Mouse (Mus musculus): ENCODE data around the gene Ecm1. TPM values are rescaled to one million over a fixed set of nuclear protein-coding genes. Genes with fewer than 3 reads are reported as not detected.

Gene Ecm1
- polyA plus RNA-seq, 1 experiment, result 9.9 TPM

GRCm38 (mm10) chr3:95725863-95726262, 13.5 kb downstream of the Ecm1 start:
- no peaks in the 10 kb centered on the region for H3K36me3 ChIP-seq (ENCODE audit: control insufficient read depth, insufficient read depth, low read length, poor library complexity, severe bottlenecking)
- H3K27ac ChIP-seq (ENCODE audit: insufficient read depth, low read length), result no peak overlapping the region
- no peak overlapping the region for H3K9ac ChIP-seq (ENCODE audit: low read depth, poor library complexity, severe bottlenecking)
- no peaks in the 10 kb centered on the region for H3K4me1 ChIP-seq (ENCODE audit: control insufficient read depth, insufficient read depth, low read length)
- no peaks in the 10 kb centered on the region for H3K27me3 ChIP-seq (ENCODE audit: control insufficient read depth, insufficient read depth, low read length, poor library complexity, severe bottlenecking)
- H3K9me3 ChIP-seq (replicated peaks; ENCODE audit: control insufficient read depth, insufficient read depth, low read length, poor library complexity, severe bottlenecking), result no peaks in the 10 kb centered on the region
- TF ChIP-seq CTCF (IDR thresholded peaks at IDR 0.05; ENCODE audit: low read depth, low read length) (no peak), POLR2A (IDR thresholded peaks at IDR 0.05; ENCODE audit: insufficient read depth, low read length) (no peak), EP300 (IDR thresholded peaks at IDR 0.05; ENCODE audit: insufficient read depth, low read depth, low read length) (no peak)
- H3K4me3 ChIP-seq (ENCODE audit: low read depth, low read length), result no peak overlapping the region

DNA sequence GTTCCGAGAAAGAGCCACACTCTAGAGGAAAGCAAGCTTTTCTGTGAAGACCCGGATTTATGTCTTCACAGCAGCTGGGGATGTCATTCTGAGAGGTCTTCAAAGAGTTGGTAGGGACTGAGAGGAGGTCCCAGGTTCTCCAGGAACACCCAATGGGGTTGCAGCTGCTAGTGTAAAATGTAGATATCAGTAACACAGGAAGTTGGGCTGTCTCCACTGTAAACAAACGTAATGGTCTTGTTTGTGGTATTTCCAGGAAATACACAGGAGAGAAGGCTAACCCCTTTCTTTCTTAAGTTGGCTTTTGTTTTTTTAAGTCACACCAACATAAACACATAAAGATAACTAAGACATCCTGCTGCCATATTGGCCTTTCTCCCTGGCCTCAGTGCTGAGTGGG, 17.0 kb downstream of the Ecm1 start:
- TF ChIP-seq EP300 (IDR thresholded peaks at IDR 0.05; ENCODE audit: insufficient read depth, low read depth, low read length), result no peak
- no peak for TF ChIP-seq POLR2A (IDR thresholded peaks at IDR 0.05; ENCODE audit: insufficient read depth, low read length)
- no peak for TF ChIP-seq CTCF (IDR thresholded peaks at IDR 0.05; ENCODE audit: low read depth, low read length)
- Histone ChIP-seq H3K36me3 (ENCODE audit: control insufficient read depth, insufficient read depth, low read length, poor library complexity, severe bottlenecking) (no peaks in the 10 kb centered on the region), H3K9ac (ENCODE audit: low read depth, poor library complexity, severe bottlenecking) (no peak overlapping the region), H3K4me3 (ENCODE audit: low read depth, low read length) (no peak overlapping the region), H3K27me3 (ENCODE audit: control insufficient read depth, insufficient read depth, low read length, poor library complexity, severe bottlenecking) (no peaks in the 10 kb centered on the region), H3K4me1 (ENCODE audit: control insufficient read depth, insufficient read depth, low read length) (no peaks in the 10 kb centered on the region), H3K27ac (ENCODE audit: insufficient read depth, low read length) (no peak overlapping the region), H3K9me3 (replicated peaks; ENCODE audit: control insufficient read depth, insufficient read depth, low read length, poor library complexity, severe bottlenecking) (no peaks in the 10 kb centered on the region)

DNA sequence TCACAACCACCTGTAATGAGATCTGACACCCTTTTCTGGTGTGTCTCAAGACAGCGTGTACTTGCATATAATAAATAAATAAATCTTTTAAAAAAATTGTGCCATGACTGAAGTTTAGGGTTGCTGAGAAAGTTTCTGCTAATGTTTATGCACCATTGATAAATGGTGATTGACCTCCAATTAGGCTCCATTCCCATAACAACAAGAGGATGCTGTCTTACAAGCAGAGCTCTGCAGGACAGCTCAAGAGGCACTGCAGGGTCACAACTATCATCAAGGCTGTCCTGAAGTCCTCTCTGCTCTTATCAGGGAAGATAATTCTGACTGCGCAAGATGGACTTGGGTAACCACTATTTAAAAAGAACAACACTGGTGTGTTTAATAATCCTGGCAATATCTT, 21.2 kb downstream of the Ecm1 start:
- H3K4me3 ChIP-seq (ENCODE audit: low read depth, low read length), result no peak overlapping the region
- no peak for TF ChIP-seq POLR2A (IDR thresholded peaks at IDR 0.05; ENCODE audit: insufficient read depth, low read length)
- no peak overlapping the region for H3K27ac ChIP-seq (ENCODE audit: insufficient read depth, low read length)
- H3K9ac ChIP-seq (ENCODE audit: low read depth, poor library complexity, severe bottlenecking), result no peak overlapping the region
- no peaks in the 10 kb centered on the region for H3K27me3 ChIP-seq (ENCODE audit: control insufficient read depth, insufficient read depth, low read length, poor library complexity, severe bottlenecking)
- H3K4me1 ChIP-seq (ENCODE audit: control insufficient read depth, insufficient read depth, low read length), result no peaks in the 10 kb centered on the region
- H3K36me3 ChIP-seq (ENCODE audit: control insufficient read depth, insufficient read depth, low read length, poor library complexity, severe bottlenecking), result no peaks in the 10 kb centered on the region
- H3K9me3 ChIP-seq (replicated peaks; ENCODE audit: control insufficient read depth, insufficient read depth, low read length, poor library complexity, severe bottlenecking), result peaks cover 2% of the 10 kb centered on the region; the same call in 1 of the 2 replicates

DNA sequence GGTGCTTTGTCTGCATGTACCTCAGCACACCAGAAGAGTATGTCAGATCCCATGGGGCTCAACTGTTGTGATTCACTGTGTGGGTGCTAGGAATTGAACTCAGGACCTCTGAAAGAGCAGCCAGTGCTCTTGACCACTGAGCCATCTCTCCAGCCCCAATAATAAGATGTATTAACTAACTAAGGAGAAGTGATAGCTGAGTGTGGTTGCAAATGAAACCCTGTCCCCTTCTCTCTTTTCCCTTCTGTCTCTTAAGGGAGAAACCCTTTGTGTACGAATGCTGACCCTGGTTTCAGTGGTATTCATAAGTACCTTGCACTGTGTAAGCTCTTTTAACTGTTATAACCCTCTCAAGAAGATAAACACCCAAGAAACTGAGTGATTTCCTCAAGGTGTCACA, 23.3 kb downstream of the Ecm1 start:
- H3K9me3 ChIP-seq (replicated peaks; ENCODE audit: control insufficient read depth, insufficient read depth, low read length, poor library complexity, severe bottlenecking), result peaks cover 3% of the 10 kb centered on the region; the same call in 1 of the 2 replicates
- H3K4me1 ChIP-seq (ENCODE audit: control insufficient read depth, insufficient read depth, low read length), result no peaks in the 10 kb centered on the region
- TF ChIP-seq POLR2A (IDR thresholded peaks at IDR 0.05; ENCODE audit: insufficient read depth, low read length), result no peak
- TF ChIP-seq EP300 (IDR thresholded peaks at IDR 0.05; ENCODE audit: insufficient read depth, low read depth, low read length), result no peak
- no peak for TF ChIP-seq CTCF (IDR thresholded peaks at IDR 0.05; ENCODE audit: low read depth, low read length)
- no peak overlapping the region for H3K4me3 ChIP-seq (ENCODE audit: low read depth, low read length)
- H3K36me3 ChIP-seq (ENCODE audit: control insufficient read depth, insufficient read depth, low read length, poor library complexity, severe bottlenecking), result no peaks in the 10 kb centered on the region
- no peaks in the 10 kb centered on the region for H3K27me3 ChIP-seq (ENCODE audit: control insufficient read depth, insufficient read depth, low read length, poor library complexity, severe bottlenecking)
- no peak overlapping the region for H3K9ac ChIP-seq (ENCODE audit: low read depth, poor library complexity, severe bottlenecking)
- H3K27ac ChIP-seq (ENCODE audit: insufficient read depth, low read length), result no peak overlapping the region

- H3K4me3 ChIP-seq (ENCODE audit: low read depth, low read length), result no peak overlapping the region
- TF ChIP-seq EP300 (IDR thresholded peaks at IDR 0.05; ENCODE audit: insufficient read depth, low read depth, low read length) (no peak), CTCF (IDR thresholded peaks at IDR 0.05; ENCODE audit: low read depth, low read length) (no peak), POLR2A (IDR thresholded peaks at IDR 0.05; ENCODE audit: insufficient read depth, low read length) (no peak)
- no peaks in the 10 kb centered on the region for H3K27me3 ChIP-seq (ENCODE audit: control insufficient read depth, insufficient read depth, low read length, poor library complexity, severe bottlenecking)
- no peaks in the 10 kb centered on the region for H3K36me3 ChIP-seq (ENCODE audit: control insufficient read depth, insufficient read depth, low read length, poor library complexity, severe bottlenecking)
- peaks cover 5% of the 10 kb centered on the region; the same call in 1 of the 2 replicates for H3K9me3 ChIP-seq (replicated peaks; ENCODE audit: control insufficient read depth, insufficient read depth, low read length, poor library complexity, severe bottlenecking)
- H3K9ac ChIP-seq (ENCODE audit: low read depth, poor library complexity, severe bottlenecking), result no peak overlapping the region
- H3K27ac ChIP-seq (ENCODE audit: insufficient read depth, low read length), result no peak overlapping the region
- H3K4me1 ChIP-seq (ENCODE audit: control insufficient read depth, insufficient read depth, low read length), result no peaks in the 10 kb centered on the region
Measured at GRCm38 (mm10) chr3:95709967-95710366, 29.4 kb downstream of the Ecm1 start.

- TF ChIP-seq POLR2A (IDR thresholded peaks at IDR 0.05; ENCODE audit: insufficient read depth, low read length) (no peak), EP300 (IDR thresholded peaks at IDR 0.05; ENCODE audit: insufficient read depth, low read depth, low read length) (no peak), CTCF (IDR thresholded peaks at IDR 0.05; ENCODE audit: low read depth, low read length) (no peak)
- peaks cover 5% of the 10 kb centered on the region; the same call in 1 of the 2 replicates for H3K9me3 ChIP-seq (replicated peaks; ENCODE audit: control insufficient read depth, insufficient read depth, low read length, poor library complexity, severe bottlenecking)
- H3K27ac ChIP-seq (ENCODE audit: insufficient read depth, low read length), result no peak overlapping the region
- H3K36me3 ChIP-seq (ENCODE audit: control insufficient read depth, insufficient read depth, low read length, poor library complexity, severe bottlenecking), result no peaks in the 10 kb centered on the region
- H3K4me1 ChIP-seq (ENCODE audit: control insufficient read depth, insufficient read depth, low read length), result no peaks in the 10 kb centered on the region
- no peak overlapping the region for H3K4me3 ChIP-seq (ENCODE audit: low read depth, low read length)
- H3K9ac ChIP-seq (ENCODE audit: low read depth, poor library complexity, severe bottlenecking), result no peak overlapping the region
- H3K27me3 ChIP-seq (ENCODE audit: control insufficient read depth, insufficient read depth, low read length, poor library complexity, severe bottlenecking), result no peaks in the 10 kb centered on the region
Measured at GRCm38 (mm10) chr3:95709044-95709443, 30.3 kb downstream of the Ecm1 start.

Data from ES-Bruce4 (cell line).